Mouse (Mus musculus) kidney, embryonic 14.5 days (tissue): ENCODE data around the gene Fam149b. TPM values are rescaled to one million over a fixed set of nuclear protein-coding genes. Genes with fewer than 3 reads are reported as not detected.

Experiments used
- ATAC-seq: fragments of 200-750 bp; cut with Nextera tagmentation; 2 replicates; pipeline ENCODE4 v1.8.0; 2017; ENCODE audit warnings: moderate number of reproducible peaks, mild to moderate bottlenecking, moderate TSS enrichment, moderate library complexity; ENCODE audit not compliant: low FRiP score, low TSS enrichment
- H3K27ac ChIP-seq: fragments of 300-500 bp; sonication (generic); 2 replicates; pipeline ENCODE4 v1.5.1; 2014; ENCODE audit warnings: low read depth, mild to moderate bottlenecking, low read length, moderate library complexity, mixed read lengths
- H3K27me3 ChIP-seq: fragments of 300-500 bp; sonication (generic); 2 replicates; pipeline ENCODE4 v1.6.1; 2014; ENCODE audit warnings: mild to moderate bottlenecking, low read length; ENCODE audit not compliant: control insufficient read depth, insufficient read depth
- H3K36me3 ChIP-seq: fragments of 300-500 bp; sonication (generic); 2 replicates; pipeline ENCODE4 v1.6.1; 2014; ENCODE audit warnings: low read length, mixed read lengths; ENCODE audit not compliant: control insufficient read depth, insufficient read depth
- H3K4me1 ChIP-seq: fragments of 300-500 bp; sonication (generic); 2 replicates; pipeline ENCODE4 v1.6.1; 2014; ENCODE audit warnings: low read length, mixed read lengths; ENCODE audit not compliant: control insufficient read depth, insufficient read depth
- H3K4me2 ChIP-seq: fragments of 300-500 bp; sonication (generic); replicated peaks from 2 replicates; pipeline ENCODE4 v1.6.1; 2014; ENCODE audit warnings: low read depth, mild to moderate bottlenecking, low read length
- H3K4me3 ChIP-seq: fragments of 300-500 bp; sonication (generic); 2 replicates; pipeline ENCODE4 v1.5.1; 2014; ENCODE audit warnings: mild to moderate bottlenecking, low read length
- H3K9ac ChIP-seq: fragments of 300-500 bp; sonication (generic); 2 replicates; pipeline ENCODE4 v1.6.1; 2014; ENCODE audit warnings: low read depth, mild to moderate bottlenecking, low read length, moderate library complexity
- H3K9me3 ChIP-seq: fragments of 300-500 bp; sonication (generic); 2 replicates; pipeline ENCODE4 v1.6.1; 2016; ENCODE audit warnings: low read length; ENCODE audit not compliant: control insufficient read depth
- WGBS: fragments of 180-500 bp; shearing (Covaris S2); extraction: QIAGEN DNeasy Blood & Tissue Kit; methylation state at CpG from one replicate; pipeline ENCODE4 v1.1.7; 2014; 5-methylcytosine and 5-hydroxymethylcytosine counted together
- polyA plus RNA-seq: library from polyadenylated mRNA; unstranded; fragments of >200 nt; fragmentation: Nextera tagmentation; extraction: Ambion mirVana; gene quantifications from 2 replicates; pipeline ENCODE4 v1.2.1, GENCODE M21; 2014

The Fam149b gene
- polyA plus RNA-seq, 1 experiment from 2014 or later = 44.4 TPM

DNA sequence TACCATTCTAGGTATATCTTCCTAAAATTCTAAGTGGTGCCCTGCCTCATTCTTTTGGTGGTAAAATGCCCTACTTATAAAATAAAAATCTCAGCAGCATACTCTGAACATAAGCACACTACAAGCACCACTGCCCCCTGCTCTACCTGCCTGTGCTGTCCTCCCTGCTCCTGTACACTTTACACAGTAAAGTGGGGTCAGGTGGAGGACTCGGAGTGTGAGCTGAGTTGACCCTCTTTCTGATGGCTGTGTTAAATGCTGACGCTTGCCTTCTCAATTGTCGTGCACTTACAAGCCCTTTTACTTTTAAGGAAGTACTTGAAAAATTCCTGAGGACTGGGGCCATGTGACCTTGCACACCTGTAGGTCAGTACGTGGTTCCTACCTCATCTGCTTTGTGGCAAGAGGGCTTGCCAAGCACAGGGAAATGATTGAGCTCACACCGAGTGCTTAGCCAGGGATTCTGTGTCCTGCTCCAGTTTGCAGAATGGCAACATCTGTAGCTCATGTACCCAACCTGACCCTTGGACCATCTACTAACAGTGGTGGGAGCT is 31.2 kb downstream of the Fam149b start:
- 80% methylated on average over 5 of the region's 5 CpGs for WGBS
- Histone ChIP-seq H3K27ac (no peak overlapping the region), H3K4me3 (no peak overlapping the region), H3K4me2 (no peak overlapping the region), H3K36me3 (peaks cover 39% of the 10 kb centered on the region), H3K27me3 (no peaks in the 10 kb centered on the region), H3K4me1 (no peaks in the 10 kb centered on the region), H3K9ac (no peak overlapping the region), H3K9me3 (no peaks in the 10 kb centered on the region)
- no peak for ATAC-seq

DNA sequence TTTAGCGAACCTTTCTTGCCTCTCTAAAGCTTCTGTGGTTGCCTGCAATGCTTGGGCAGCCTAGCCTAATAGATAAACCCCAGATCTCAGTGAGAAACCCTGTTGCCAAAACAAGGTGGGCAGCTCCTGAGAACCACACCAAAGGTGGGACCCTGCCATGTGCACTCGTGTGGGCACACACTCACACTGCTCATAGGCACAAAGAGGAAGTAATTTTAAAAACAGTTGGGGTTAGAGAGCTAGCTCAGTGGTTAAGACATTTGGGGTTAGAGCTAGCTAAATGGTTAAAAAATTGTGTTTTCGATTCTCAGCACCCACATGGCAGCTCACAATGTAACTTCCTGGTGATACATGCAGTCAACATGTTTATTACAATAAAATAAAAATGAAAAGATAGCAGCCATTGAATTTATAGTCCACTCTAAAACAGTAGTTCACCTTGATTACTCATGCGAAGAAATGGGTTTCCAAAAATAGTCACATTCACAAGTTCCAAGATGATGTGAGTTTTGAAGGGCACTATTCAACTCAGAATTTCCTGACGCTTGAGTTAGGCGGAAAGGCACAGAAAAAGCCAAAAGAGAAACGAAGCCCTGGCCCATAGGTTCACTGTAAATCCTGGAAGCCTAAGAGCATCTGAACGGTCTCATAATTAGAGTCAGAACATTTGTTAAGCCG is 31.9 kb downstream of the Fam149b start:
- peaks cover 45% of the 10 kb centered on the region for H3K36me3 ChIP-seq
- no peaks in the 10 kb centered on the region for H3K27me3 ChIP-seq
- no peak for ATAC-seq
- H3K4me1 ChIP-seq = no peaks in the 10 kb centered on the region
- H3K27ac ChIP-seq = no peak overlapping the region
- H3K9ac ChIP-seq = no peak overlapping the region
- no peak overlapping the region for H3K4me2 ChIP-seq
- no peak overlapping the region for H3K4me3 ChIP-seq
- 88% methylated on average over 9 of the region's 9 CpGs for WGBS
- H3K9me3 ChIP-seq = no peaks in the 10 kb centered on the region

DNA sequence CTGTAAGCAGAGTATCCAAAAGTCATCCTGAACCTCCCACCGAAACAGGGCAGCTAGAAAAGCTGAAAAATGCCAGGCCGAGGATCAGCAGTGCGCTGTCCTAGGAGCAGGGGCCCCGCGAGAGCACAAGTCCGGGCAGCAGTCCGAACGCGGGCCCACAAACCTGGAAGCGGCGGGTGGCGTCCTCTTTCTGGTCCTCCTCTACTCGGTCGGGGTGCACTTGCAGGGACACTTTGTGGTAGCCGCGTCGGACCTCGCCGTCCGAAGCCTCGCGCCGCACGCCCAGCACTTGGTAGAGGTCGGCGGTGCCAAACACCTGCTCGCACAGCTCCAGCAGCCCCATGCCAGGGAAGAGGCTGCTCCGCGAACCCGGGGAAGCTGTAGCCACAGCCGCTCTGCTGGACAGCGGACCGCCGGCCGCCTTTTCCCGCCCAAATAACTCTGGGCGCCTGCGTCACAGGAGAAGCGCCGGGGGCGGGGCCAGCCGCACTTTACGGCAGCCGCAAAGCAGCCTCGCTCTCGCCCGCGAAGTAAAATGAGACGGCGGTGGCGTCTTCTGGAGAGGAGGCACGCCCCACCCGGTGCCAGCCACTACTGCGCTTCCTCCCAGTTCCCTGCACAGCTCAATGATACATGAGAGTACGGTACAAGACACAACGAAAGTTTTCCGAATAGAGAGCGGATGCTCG is 40.6 kb downstream of the Fam149b start, which contains the start of gene Dnajc9:
TSS of gene Dnajc9 (minus strand) at position 470 of the 689 bp plus-strand sequence.
- H3K27ac ChIP-seq = peak within 1 kb of the TSS; percentile 49; the same call in 1 of the 2 replicates
- no peaks in the 10 kb centered on the region for H3K9me3 ChIP-seq
- WGBS = under 1% methylated on average over 59 of the region's 59 CpGs
- H3K9ac ChIP-seq = peak within 1 kb of the TSS; percentile 62
- H3K36me3 ChIP-seq = peaks cover 41% of the 10 kb centered on the region
- peak within 1 kb of the TSS; percentile 51 for H3K4me2 ChIP-seq
- no peaks in the 10 kb centered on the region for H3K27me3 ChIP-seq
- ATAC-seq = peak; percentile 80
- peak within 1 kb of the TSS; percentile 53 for H3K4me3 ChIP-seq
- H3K4me1 ChIP-seq = peaks cover 21% of the 10 kb centered on the region

DNA sequence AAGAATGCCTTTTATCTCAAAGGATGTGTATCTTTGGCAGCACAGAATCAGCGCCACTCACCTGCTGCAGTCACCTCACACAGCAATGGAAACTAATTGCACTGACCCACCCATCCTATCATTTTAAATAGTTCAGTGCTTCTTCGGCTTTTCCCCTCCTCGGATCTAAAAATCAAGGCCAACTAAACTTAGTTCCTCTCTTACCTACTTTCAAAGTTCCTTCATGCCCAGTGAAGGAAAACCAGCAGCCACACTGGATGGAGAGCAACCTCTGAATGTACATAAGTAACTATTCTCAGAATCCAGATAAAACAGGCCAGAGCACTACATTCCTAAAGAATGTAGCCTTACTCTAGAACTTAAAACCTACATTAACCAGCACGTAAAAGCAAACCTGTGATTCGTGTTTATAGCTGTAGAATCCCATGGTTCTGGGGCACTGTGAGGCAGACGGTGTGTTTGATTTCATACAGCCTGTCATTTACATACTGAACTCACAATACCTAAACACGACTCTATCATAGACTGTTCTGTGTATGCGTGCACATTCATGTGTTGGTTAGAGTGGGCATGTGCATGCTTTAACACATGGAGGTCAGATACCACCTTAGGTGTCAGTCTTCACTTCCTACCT is 41.6 kb downstream of the Fam149b start:
- Histone ChIP-seq H3K9me3 (no peaks in the 10 kb centered on the region), H3K4me3 (peak overlapping the region; percentile 53), H3K36me3 (peaks cover 31% of the 10 kb centered on the region), H3K9ac (0 out of 2 replicates have a peak overlapping the region, but pooled peaks have one; percentile 52), H3K4me2 (peak overlapping the region; percentile 51), H3K4me1 (peaks cover 21% of the 10 kb centered on the region), H3K27ac (no peak overlapping the region), H3K27me3 (no peaks in the 10 kb centered on the region)
- no peak for ATAC-seq
- 88% methylated on average over 8 of the region's 8 CpGs for WGBS

DNA sequence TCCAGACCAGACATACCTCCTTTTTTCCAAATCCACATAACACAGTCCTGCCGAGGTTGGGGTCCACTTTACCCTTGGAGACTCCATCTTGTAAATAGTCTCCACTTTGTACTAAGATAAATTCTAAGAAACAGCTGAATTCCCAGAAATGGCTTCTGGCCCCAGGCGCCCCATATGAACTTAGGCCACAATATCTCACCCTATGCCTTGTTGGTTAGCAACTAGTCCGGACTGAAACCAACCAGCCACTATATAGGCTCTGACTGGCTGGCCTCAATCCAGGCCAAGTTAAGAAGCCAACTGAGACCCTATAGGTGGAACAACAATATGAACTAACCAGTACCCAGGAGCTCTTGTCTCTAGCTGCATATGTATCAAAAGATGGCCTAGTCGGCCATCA is 44.4 kb downstream of the Fam149b start:
- no peak for ATAC-seq
- H3K4me1 ChIP-seq = peaks cover 7% of the 10 kb centered on the region
- H3K27me3 ChIP-seq = no peaks in the 10 kb centered on the region
- H3K4me2 ChIP-seq = no peak overlapping the region; the same call in 1 of the 2 replicates
- H3K36me3 ChIP-seq = peaks cover 16% of the 10 kb centered on the region
- H3K9me3 ChIP-seq = no peaks in the 10 kb centered on the region
- H3K9ac ChIP-seq = no peak overlapping the region
- H3K27ac ChIP-seq = no peak overlapping the region
- 88% methylated on average over 3 of the region's 4 CpGs for WGBS
- no peak overlapping the region for H3K4me3 ChIP-seq

DNA sequence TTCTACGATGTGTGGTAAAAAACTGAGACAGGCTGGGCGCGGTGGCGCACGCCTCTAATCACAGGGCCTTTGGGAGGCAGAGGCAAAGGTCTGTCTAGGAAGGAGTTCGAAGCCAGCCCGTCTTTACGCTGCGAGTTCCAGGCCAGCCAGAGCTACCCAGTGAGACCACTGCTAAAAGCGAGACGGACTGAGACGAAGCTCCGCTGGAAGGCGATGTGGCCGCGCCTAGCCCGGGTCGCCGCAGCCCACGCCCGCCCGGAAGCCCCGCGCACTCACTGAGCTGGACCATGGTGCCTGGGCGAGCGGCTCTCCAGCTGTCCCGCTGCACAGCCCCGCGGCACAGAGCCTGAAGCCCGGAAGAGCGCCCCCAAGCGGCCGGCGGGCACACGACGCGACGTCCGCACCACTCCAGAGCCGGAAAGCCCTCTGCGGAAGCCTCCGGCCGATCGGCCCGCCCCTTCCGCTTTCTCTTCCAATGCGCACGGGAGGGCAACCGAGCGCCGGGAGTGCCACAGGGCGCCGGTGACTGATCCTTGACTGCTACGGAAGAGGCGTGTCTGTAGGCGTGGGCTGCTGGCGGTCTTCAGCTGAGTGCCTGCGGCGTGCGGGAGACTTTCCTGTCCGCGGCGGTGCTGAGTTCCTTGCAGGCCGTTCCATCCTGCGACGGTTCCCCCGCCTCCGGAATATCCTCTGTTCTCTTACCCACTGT is 45.4 kb downstream of the Fam149b start, which contains the start of gene Mrps16:
TSS of gene Mrps16 (minus strand) at position 430 of the 709 bp plus-strand sequence.
- Histone ChIP-seq H3K9me3 (no peaks in the 10 kb centered on the region), H3K36me3 (peaks cover 16% of the 10 kb centered on the region), H3K4me1 (no peaks in the 10 kb centered on the region), H3K4me2 (peak within 1 kb of the TSS; percentile 63), H3K27ac (peak within 1 kb of the TSS; percentile 76), H3K4me3 (peak within 1 kb of the TSS; percentile 52), H3K27me3 (no peaks in the 10 kb centered on the region), H3K9ac (peak within 1 kb of the TSS; percentile 75)
- under 1% methylated on average over 64 of the region's 68 CpGs for WGBS
- peak; percentile 96 for ATAC-seq

DNA sequence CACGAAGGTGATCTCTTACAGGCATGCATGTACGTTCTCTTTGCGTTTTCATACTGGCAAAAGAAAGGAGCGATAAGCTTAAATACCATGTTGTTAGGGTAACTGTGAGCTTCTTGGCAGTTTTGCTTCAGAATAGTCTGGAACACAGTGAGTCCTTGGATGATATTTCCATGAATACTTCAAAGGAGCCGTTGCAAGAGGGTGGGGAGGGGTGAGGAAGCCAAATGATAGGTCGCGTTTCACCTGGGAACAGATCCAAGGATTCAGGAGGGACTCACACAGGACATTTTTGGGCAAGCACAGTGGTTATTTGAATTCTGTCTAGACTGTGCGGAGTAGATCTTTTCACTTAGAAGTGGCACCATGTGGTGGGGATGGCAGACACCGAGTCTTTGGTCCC is 49.3 kb downstream of the Fam149b start:
- H3K9me3 ChIP-seq = no peaks in the 10 kb centered on the region
- H3K9ac ChIP-seq = no peak overlapping the region
- no peaks in the 10 kb centered on the region for H3K36me3 ChIP-seq
- no peak overlapping the region for H3K4me3 ChIP-seq
- no peaks in the 10 kb centered on the region for H3K27me3 ChIP-seq
- H3K4me1 ChIP-seq = no peaks in the 10 kb centered on the region
- H3K4me2 ChIP-seq = no peak overlapping the region
- ATAC-seq = no peak
- WGBS = 85% methylated on average over 9 of the region's 9 CpGs
- no peak overlapping the region for H3K27ac ChIP-seq

DNA sequence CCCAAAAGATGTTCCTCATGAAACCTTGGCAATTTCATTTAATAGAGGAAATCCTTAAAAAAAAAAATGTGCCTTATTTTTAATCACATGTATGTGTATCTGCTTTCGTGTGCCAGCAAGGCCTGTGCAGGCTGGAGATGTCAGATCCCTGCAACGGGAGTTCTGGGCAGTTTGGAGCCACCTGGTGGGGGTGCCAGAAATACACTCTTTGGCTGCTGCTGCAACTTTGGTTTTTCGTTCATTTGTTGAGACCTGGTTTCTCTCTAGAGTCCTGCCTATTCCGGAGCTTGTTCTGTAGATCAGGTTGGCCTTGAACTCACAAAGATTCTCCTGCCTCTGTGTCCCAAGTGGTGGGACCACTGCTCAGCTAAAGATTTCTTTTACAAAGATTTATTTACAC is 50.9 kb downstream of the Fam149b start:
- no peak for ATAC-seq
- H3K4me1 ChIP-seq = no peaks in the 10 kb centered on the region
- H3K27ac ChIP-seq = no peak overlapping the region
- H3K9me3 ChIP-seq = no peaks in the 10 kb centered on the region
- H3K4me2 ChIP-seq = no peak overlapping the region
- H3K36me3 ChIP-seq = no peaks in the 10 kb centered on the region
- WGBS = 45% methylated on average over 4 of the region's 4 CpGs
- no peak overlapping the region for H3K9ac ChIP-seq
- H3K4me3 ChIP-seq = no peak overlapping the region
- no peaks in the 10 kb centered on the region for H3K27me3 ChIP-seq
